Mouse (Mus musculus) testis, adult 2 months (tissue): ENCODE data around the gene Megf11.

Experiments
- CTCF ChIP-seq: fragments of 200-500 bp; IDR thresholded peaks from 2 replicates; pipeline ENCODE4 v1.5.1; 2012; ENCODE audit warnings: low read depth, mild to moderate bottlenecking, inconsistent platforms, low read length, moderate library complexity; ENCODE audit not compliant: control insufficient read depth, insufficient read depth, insufficient replicate concordance
- POLR2A ChIP-seq: fragments of 200-500 bp; IDR thresholded peaks from 2 replicates; pipeline ENCODE4 v1.6.1; 2012; ENCODE audit warnings: low read depth, mild to moderate bottlenecking, inconsistent platforms, low read length, moderate library complexity; ENCODE audit not compliant: control insufficient read depth

DNA sequence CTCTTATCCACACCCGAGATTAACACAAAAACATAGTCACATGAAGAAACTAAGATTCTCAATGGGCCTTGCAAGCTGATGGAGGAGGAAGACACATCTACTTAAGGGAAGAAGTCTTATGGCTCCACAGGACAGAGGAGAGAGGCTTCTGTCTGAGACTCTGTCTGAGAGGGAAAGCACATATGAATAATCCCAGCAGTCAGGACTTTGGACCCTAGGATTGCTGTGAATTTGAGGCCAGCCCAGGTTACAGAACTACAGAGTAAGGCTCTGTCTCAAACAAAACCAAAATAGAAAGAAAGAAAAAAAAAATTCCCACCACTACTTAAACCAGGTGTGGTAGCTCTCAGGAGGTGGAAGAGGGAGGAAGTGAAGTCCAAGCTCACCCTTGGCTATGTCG, 266.7 kb downstream of the Megf11 start:
- TF ChIP-seq CTCF (no peak), POLR2A (no peak)
